Mouse (Mus musculus) skeletal muscle tissue, adult 2 months (tissue): ENCODE results near the gene Map3k21.

ENCODE experiments used
- DNase-seq: peaks from one replicate; pipeline ENCODE4 v3.0.0-alpha.2; 2012; ENCODE audit warnings: low read depth, low spot score

Gene Map3k21

DNA sequence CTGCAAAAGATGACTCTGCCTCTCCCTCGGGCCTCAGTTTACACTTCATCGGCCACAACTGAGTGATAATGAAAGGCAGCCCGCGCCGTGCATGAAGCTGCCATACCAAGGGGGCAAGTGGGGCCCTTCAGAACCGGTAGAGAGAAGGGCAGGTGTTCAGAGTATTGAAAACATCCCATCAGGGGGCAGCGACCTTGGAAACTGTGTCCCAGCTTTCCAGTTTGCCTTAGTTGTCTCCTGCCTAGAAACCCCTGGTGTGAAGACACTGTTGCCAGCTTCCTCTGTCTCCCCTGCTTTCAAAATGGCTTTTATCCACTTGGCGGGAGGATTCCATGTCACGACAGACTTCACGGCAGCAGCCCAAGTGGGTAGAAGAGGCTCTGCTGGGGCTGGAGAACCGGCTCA is 53.6 kb downstream of the Map3k21 start:
- no peak for DNase-seq

DNA sequence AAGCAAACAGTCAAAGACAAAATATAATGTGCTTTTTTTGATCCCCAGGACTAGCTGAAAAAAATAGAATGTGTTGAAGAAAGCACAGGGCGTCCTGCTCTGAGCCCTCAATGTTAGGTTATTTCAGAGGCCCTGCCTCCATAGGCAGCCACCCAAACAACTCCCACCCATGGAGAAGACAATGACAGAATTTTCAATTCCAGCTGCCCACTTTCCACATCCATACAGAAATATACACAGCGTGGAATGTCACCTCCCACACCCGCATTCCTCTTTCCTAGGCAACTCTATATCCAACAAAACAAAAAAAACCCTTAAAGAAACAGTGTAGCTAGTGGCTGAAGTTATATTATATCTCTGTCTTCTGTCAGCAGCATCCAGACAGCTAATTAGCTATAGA is 61.1 kb downstream of the Map3k21 start:
- DNase-seq: no peak

DNA sequence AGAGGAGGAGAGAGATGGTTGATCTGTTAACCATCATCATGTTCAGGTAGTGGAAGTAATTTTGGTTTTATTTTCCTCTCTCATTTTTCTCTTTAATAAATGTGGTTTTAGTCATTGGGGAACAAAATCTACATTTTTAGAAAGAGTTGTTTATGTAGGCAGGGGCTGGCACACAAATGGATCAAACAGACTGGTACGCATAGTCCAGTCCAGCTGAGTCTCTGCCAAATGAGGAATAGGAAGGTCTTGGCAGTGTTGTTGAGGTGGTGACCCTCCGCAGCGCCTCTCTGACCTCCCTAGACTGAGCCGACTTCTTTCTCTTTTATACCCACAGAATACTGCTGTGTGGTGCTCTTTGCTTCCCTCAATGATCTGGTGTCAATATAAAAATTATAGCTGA is 65.7 kb downstream of the Map3k21 start:
- no peak for DNase-seq

DNA sequence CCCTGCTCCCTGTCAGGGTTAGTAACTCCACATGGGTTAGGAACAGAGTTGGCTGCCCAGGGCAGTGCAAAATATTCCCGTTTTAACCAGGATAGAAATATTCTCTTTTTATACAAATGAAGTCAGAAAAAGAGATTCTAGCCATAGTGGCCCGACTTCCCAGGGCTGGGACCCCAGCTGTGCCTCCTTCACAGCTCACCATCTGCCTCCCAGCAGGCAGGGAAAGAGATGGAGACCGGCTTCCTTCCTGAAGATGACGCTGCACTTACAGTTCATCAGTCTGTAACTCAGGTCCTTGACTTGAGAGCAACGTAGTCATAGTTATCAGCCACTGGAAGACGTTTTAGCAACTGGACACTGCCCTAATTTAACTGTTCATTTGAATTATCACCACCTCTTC is 70.6 kb downstream of the Map3k21 start:
- no peak for DNase-seq

DNA sequence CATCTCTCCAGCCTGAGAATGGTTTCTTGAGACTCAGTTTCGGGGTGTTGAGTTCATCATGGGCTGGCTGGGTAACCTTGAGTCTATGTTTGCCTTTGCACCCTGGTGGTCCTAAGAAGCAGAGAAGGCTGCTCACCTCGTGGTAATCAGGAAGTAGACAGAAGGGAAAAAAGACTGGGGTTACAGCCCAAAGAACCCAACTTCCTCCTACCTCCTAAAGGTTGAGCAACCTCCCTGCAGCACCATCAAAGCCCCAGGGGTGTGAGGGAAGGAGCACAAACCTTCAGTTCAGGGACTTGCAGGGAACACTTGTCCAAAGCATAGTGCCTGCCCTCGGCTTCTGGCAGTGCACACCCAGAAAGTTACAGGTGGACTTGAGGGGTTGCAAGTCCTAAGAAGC is 73.3 kb downstream of the Map3k21 start:
- no peak for DNase-seq

DNA sequence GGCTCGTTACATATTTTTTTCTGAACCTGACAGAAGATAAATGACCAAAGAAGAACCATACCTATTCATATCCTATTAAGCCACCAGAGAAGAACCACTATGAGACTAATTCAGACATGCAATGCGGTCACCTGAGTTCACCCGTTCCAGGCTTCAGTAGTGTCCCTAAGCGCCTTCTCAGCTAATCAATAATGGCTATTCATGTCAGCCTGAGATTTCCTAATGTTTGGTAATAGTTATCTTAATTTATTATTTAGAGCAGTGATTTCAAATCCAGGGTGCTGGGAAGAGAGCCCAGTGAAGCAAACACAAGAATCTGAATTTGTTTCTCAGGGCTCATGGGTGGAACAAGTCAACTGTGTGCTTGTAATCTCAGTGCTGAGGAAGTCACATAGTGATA is 73.9 kb downstream of the Map3k21 start:
- DNase-seq: no peak

DNA sequence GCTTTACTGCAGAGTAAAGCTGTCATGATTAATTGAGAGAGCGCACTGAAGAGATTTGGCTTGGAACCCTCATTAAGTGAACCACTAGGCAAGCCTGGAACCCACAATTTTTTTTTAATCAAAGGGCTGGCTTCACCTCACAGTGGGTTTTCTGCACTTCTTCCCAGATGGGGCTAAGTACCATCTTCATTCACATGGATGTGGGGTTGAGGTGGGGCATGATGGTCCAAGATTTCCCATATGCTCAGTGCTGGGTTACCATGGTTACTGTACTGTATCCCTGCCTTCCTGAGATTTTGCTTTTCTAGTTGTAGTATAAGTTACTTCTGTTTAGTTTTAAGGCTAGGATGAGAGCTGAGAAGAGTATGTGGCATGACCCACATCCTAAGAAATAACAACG is 75.1 kb downstream of the Map3k21 start:
- DNase-seq: no peak

DNA sequence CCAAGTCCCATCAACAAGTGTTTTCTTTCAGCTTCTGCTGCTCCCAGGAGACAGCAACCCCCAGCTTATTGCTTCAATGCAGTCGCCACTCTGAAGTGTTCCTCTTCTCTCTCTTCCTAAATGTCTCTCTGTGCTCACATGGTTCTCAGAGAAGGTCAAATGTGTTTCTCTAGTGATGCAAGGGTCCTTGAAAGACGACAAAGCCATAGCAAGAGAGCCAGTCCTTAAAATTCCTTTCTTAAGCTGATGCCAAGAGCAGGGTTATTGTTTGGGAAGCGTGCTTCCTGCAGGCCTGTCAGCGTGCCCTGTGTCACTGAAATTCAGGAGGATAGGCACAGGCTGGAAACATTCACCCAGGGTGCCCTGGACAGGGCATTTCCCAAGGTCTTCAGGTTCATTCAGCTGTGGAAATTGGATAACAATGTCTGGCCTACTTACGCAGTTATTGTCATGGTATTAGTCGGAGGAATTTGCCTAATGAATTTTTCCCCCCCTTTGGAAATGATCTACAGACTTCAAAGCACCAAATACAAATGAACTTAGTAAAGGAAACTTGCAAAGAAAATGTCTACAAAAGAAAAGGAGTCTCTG is 76.8 kb downstream of the Map3k21 start:
- DNase-seq: no peak

DNA sequence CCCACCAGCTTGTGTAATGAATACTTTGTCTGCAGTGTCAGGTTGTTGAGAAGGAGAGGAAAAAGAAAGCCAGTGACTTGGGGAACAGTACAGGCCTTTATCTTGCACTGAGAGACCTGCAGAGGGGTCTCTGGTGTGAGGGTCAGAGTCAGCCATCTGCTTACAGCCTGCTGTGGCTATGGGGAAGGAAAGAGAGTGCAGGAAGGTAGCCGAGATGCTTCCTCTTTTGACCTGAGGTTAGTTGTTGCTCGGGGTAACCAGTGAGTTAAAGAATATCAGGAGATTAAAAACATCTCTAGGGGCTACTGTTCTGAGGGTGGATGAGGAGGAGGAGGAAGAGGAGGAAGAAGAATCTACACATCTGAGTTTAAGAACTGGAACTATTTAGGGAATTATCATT is 77.7 kb downstream of the Map3k21 start:
- no peak for DNase-seq

DNA sequence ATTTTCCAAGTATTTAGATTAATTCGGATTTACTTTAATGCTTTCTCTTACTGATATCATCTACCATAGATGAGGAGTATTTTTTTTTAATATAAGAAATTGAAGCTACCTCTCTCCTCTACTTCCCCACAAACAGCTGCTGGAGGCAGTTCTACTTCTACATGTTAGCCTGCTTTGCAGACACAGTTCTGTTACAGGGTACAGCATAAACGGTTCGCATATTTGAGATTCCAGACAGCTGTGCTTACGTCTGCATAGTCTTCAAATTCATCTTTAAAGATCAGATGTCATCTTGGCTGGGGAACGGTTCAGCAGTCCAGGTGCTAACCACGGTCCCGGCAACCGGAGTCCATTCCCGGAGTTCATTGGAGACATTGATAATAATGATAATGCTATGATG is 83.4 kb downstream of the Map3k21 start:
- DNase-seq: no peak

DNA sequence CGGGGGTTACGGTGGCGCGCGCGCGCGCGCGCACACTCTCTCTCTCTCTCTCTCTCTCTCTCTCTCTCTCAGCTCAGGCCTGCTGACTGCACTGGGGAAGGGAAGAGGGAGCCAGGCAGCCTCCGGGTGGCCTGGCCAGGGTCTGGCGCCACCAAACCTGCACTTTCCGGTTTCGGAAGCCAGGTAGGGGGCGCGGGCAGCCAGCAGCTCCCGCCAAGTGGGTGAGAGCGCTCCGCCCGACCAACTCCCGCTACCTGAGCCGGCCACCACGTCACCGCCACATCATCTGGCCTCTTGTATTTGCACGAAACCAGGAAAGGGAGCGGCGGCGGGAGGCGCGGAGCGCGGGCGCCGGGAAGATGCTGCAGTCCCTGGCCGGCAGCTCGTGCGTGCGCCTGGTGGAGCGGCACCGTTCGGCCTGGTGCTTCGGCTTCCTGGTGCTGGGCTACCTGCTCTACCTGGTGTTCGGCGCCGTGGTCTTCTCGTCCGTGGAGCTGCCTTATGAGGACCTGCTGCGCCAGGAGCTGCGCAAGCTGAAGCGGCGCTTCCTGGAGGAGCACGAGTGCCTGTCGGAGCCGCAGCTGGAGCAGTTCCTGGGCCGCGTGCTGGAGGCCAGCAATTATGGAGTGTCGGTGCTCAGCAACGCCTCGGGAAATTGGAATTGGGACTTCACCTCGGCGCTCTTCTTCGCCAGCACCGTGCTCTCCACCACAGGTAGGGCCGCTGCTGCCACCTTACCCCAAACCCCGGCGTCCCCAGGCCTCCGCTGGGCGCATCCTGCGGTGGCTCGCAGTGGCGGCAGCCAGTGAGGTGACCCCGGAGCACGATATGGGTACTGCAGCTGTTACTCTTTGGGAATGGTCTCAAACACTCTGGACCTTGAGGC is 85.1 kb downstream of the Map3k21 start, which contains the start of gene Kcnk1:
TSS of gene Kcnk1 (plus strand) at position 70 of the 886 bp plus-strand sequence.
- no peak for DNase-seq

DNA sequence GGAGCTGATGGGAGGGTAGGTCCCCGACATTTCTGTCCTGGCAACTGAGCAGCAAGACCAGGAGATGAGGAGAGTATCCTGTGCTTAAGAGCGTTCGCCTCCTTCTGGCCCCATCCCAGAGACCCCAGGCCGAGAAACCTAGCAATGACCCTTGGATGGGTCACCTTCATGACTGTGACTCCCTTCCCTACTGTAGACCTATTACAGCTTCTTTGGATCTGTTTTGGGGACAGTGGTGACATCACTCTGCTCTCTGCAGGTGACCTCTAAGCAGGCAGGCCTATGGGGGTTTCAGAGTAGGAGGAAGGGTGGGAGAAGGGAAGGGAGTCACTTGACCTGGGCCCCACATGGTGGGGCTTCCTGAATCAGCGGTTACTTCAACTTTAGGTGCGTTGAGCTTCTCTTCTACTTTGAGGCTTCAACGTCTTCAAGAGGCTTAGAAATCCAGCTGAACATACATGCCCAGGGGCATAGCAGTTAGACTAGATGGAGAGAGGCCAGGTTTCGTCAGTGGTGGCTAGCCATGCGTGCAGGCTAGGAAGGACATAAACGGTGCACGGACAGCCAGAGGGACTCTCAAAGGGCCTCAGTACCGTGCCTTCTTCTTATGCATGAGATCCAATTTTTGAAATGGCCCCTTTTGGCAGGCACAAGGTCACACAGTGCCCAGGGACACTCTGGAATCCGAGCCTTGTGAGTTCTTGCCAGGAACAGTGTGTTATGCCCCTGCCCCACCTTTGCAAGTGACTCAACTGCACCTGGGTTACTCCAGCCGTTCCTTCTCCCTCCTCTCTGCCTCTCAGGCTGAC is 86.0 kb downstream of the Map3k21 start:
- DNase-seq: peak; percentile 7

DNA sequence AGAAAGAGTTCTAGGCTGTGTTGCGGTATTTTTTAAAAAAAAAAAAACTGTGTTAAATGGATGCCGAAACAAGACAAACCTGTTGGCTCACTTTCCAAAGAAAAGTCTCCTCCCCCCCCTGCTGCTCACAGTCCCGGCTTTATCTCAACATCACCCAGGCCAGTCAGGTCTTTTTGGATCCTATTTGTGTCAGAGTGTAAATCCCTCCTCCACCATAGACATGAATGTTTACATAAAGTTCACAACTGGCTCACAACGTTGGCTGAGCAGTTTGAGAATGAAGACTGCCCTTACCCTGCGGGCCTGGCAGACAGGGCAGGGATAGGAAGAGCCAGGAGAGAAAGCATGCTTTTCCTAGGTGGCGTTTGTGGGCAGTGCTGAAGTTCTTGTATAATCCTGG is 86.7 kb downstream of the Map3k21 start:
- no peak for DNase-seq
